Mouse (Mus musculus): ENCODE data around the gene B4galt4. TPM values are rescaled to one million over a fixed set of nuclear protein-coding genes. Genes with fewer than 3 reads are reported as not detected.

Gene B4galt4
- total and polyA plus RNA-seq, 3 experiments = not detected

DNA sequence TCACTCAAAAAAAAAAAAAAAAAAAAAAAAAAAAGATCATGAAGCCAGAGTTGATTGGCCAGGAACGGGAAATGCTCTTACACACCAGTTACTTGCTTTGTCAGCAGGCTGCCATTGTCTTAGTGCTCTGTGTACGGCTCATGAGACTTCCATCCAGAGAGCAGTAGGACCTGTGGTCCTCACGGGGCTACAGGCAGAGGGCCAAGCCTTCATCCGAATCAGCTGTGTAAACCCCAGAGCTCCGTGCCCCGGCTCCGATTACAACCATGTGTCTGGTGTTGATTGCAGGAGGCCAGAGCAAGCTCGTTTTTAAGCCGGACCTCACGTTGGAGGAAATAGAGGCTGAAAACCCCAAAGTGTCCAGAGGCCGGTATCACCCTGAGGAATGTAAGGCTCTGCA, 11.6 kb downstream of the B4galt4 start:
- H3K4me3 ChIP-seq (ENCODE audit: control insufficient read depth in 1 of 2, insufficient read depth in 1 of 2, low read depth in 2 of 2, low read length in 2 of 2) = no peak overlapping the region
- H3K27me3 ChIP-seq (ENCODE audit: control insufficient read depth in 1 of 2, insufficient read depth in 2 of 2, low read length in 2 of 2) = no peaks in the 10 kb centered on the region; a peak in 1 of 4 replicates

DNA sequence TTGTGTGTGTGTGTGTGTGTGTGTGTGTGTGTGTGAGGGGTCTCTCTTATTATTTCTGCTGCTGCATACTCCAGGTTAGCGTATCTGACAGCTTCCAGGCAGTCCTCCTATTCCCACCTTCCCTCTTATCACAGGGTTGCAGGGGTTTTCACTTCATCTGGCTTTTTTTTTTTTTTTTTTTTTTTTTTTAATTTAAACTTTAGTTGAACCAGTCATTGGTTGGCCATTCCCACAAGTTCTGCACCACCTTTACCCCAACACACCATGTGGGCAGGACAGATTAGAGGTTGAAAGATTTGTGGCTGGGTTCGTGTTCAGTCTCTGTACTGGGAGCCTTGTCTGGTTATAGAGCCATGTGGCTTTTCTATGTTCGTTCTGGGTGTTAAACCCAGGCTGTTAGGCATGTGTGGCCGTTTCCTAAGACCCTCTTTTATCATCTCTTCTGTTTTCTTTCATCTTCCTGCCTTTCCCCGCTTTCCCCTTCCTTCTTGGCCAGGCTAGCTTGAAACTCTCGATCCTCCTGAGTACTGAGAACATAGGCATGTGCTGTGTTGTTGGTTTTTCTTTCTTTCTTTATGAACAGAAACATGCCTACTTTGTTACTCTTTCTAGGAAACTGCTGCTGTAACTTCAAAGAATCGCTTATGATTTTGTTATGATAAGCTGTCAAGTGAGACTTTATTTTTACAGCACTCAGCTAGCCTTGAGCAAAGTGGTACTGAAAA, 13.6 kb downstream of the B4galt4 start:
- peak; percentile 28 for DNase-seq (ENCODE audit: low read depth, low spot score)
- Histone ChIP-seq H3K4me3 (ENCODE audit: control insufficient read depth in 1 of 2, insufficient read depth in 1 of 2, low read depth in 2 of 2, low read length in 2 of 2) (no peak overlapping the region), H3K27ac (ENCODE audit: control insufficient read depth, low read depth, low read length) (no peak overlapping the region), H3K9me3 (replicated peaks; ENCODE audit: insufficient read depth, low read length) (no peaks in the 10 kb centered on the region), H3K36me3 (ENCODE audit: control insufficient read depth in 1 of 2, insufficient read depth in 2 of 2, low read length in 2 of 2) (peaks cover 0 to 2% of the 10 kb centered on the region in 2 experiments; a peak in 1 of 4 replicates), H3K4me1 (ENCODE audit: control insufficient read depth in 1 of 2, insufficient read depth in 2 of 2, low read length in 2 of 2) (peaks cover 0 to 2% of the 10 kb centered on the region in 2 experiments; a peak in 1 of 4 replicates), H3K27me3 (ENCODE audit: control insufficient read depth in 1 of 2, insufficient read depth in 2 of 2, low read length in 2 of 2) (no peaks in the 10 kb centered on the region; a peak in 1 of 4 replicates), H3K79me2 (ENCODE audit: control insufficient read depth, insufficient read depth, low read length, poor library complexity) (no peaks in the 10 kb centered on the region), H3K9ac (ENCODE audit: control insufficient read depth, low read depth, low read length, poor library complexity, severe bottlenecking) (no peak overlapping the region)
- peak; percentile 20; the same call in 1 of the 2 replicates for TF ChIP-seq TAL1 (IDR thresholded peaks at IDR 0.05; ENCODE audit: low read length)
- no peak for TF ChIP-seq ELF1 (IDR thresholded peaks at IDR 0.05; ENCODE audit: low read depth, low read length)
- TF ChIP-seq TCF12 (IDR thresholded peaks at IDR 0.05; ENCODE audit: low read depth, low read length) = peak; percentile 62; the same call in 1 of the 2 replicates
- peak; percentile 83 for TF ChIP-seq ZNF384 (IDR thresholded peaks at IDR 0.05; ENCODE audit: low read depth, low read length)
- TF ChIP-seq JUND (IDR thresholded peaks at IDR 0.05; ENCODE audit: low read depth, low read length) = no peak
- peak in 1 of 2 experiments; percentile 23; a peak in 1 of 4 replicates for TF ChIP-seq EP300 (IDR thresholded peaks at IDR 0.05; ENCODE audit: low read depth in 1 of 2, low read length in 2 of 2)
- TF ChIP-seq TBP (IDR thresholded peaks at IDR 0.05; ENCODE audit: low read depth, low read length) = no peak

More for the DNA sequence above, 11.6 kb downstream of the B4galt4 start:
- DNase-seq (ENCODE audit: low read depth, low spot score) = no peak
- TF ChIP-seq MAX (IDR thresholded peaks at IDR 0.05; ENCODE audit: low read length) (no peak), CHD2 (IDR thresholded peaks at IDR 0.05; ENCODE audit: low read length) (no peak)
- Histone ChIP-seq H3K27ac (ENCODE audit: control insufficient read depth, low read depth, low read length) (no peak overlapping the region), H3K9me3 (replicated peaks; ENCODE audit: insufficient read depth, low read length) (no peaks in the 10 kb centered on the region), H3K79me2 (ENCODE audit: control insufficient read depth, insufficient read depth, low read length, poor library complexity) (no peaks in the 10 kb centered on the region), H3K4me1 (ENCODE audit: control insufficient read depth in 1 of 2, insufficient read depth in 2 of 2, low read length in 2 of 2) (peaks cover 0 to 2% of the 10 kb centered on the region in 2 experiments; a peak in 1 of 4 replicates), H3K9ac (ENCODE audit: control insufficient read depth, low read depth, low read length, poor library complexity, severe bottlenecking) (no peak overlapping the region), H3K36me3 (ENCODE audit: control insufficient read depth in 1 of 2, insufficient read depth in 2 of 2, low read length in 2 of 2) (peaks cover 0 to 2% of the 10 kb centered on the region in 2 experiments; a peak in 1 of 4 replicates)

DNA sequence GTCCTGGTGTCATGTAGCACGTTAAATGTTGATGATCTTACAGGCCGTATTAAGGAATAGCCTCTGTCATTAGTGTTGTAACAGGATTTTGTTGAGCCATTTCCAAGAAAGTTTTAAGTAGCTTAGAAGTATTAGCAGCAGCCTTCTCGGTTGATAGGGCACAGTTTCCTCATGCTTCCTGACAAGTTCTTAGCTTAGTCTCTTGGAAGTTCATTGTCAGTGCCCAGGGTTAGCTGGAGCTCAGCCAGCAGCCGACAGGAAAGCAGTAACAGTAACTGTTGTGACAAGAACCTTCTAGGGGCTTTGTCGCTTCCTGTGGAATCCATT, 14.1 kb downstream of the B4galt4 start:
- Histone ChIP-seq H3K36me3 (ENCODE audit: control insufficient read depth in 1 of 2, insufficient read depth in 2 of 2, low read length in 2 of 2) (peaks cover 0 to 2% of the 10 kb centered on the region in 2 experiments; a peak in 1 of 4 replicates), H3K9ac (ENCODE audit: control insufficient read depth, low read depth, low read length, poor library complexity, severe bottlenecking) (no peak overlapping the region), H3K79me2 (ENCODE audit: control insufficient read depth, insufficient read depth, low read length, poor library complexity) (no peaks in the 10 kb centered on the region), H3K4me1 (ENCODE audit: control insufficient read depth in 1 of 2, insufficient read depth in 2 of 2, low read length in 2 of 2) (peaks cover 0 to 2% of the 10 kb centered on the region in 2 experiments; a peak in 1 of 4 replicates), H3K4me3 (ENCODE audit: control insufficient read depth in 1 of 2, insufficient read depth in 1 of 2, low read depth in 2 of 2, low read length in 2 of 2) (no peak overlapping the region), H3K27me3 (ENCODE audit: control insufficient read depth in 1 of 2, insufficient read depth in 2 of 2, low read length in 2 of 2) (no peaks in the 10 kb centered on the region; a peak in 1 of 4 replicates), H3K27ac (ENCODE audit: control insufficient read depth, low read depth, low read length) (no peak overlapping the region), H3K9me3 (replicated peaks; ENCODE audit: insufficient read depth, low read length) (no peaks in the 10 kb centered on the region)
- TF ChIP-seq MEF2A (IDR thresholded peaks at IDR 0.05; ENCODE audit: extremely low read depth, insufficient replicate concordance, low read depth, low read length, poor library complexity, severe bottlenecking) = no peak
- no peak for TF ChIP-seq JUND (IDR thresholded peaks at IDR 0.05; ENCODE audit: low read depth, low read length)
- no peak for TF ChIP-seq SIN3A (IDR thresholded peaks at IDR 0.05; ENCODE audit: low read length)
- TF ChIP-seq NELFE (IDR thresholded peaks at IDR 0.05; ENCODE audit: low read depth, low read length) = no peak
- TF ChIP-seq MAX (IDR thresholded peaks at IDR 0.05; ENCODE audit: low read length) = no peak
- no peak for TF ChIP-seq TCF12 (IDR thresholded peaks at IDR 0.05; ENCODE audit: low read depth, low read length)
- TF ChIP-seq HCFC1 (IDR thresholded peaks at IDR 0.05; ENCODE audit: low read depth, low read length) = no peak
- TF ChIP-seq POLR2AphosphoS2 (IDR thresholded peaks at IDR 0.05; ENCODE audit: low read length) = no peak
- TF ChIP-seq POLR2A (IDR thresholded peaks at IDR 0.05; ENCODE audit: control insufficient read depth in 1 of 2, insufficient read depth in 1 of 2, low read depth in 1 of 2, low read length in 2 of 2, poor library complexity in 1 of 2) = no peak
- TF ChIP-seq ELF1 (IDR thresholded peaks at IDR 0.05; ENCODE audit: low read depth, low read length) = no peak
- no peak for TF ChIP-seq MYB (IDR thresholded peaks at IDR 0.05; ENCODE audit: low read depth, low read length)
- no peak for TF ChIP-seq RCOR1 (IDR thresholded peaks at IDR 0.05; ENCODE audit: low read depth, low read length)
- TF ChIP-seq MAFK (IDR thresholded peaks at IDR 0.05; ENCODE audit: borderline replicate concordance, low read depth, low read length) = no peak
- no peak for TF ChIP-seq E2F4 (IDR thresholded peaks at IDR 0.05; ENCODE audit: borderline replicate concordance, low read depth, low read length)
- no peak for TF ChIP-seq MAZ (IDR thresholded peaks at IDR 0.05; ENCODE audit: low read depth, low read length)
- no peak for TF ChIP-seq CHD2 (IDR thresholded peaks at IDR 0.05; ENCODE audit: low read length)
- no peak for TF ChIP-seq USF1 (IDR thresholded peaks at IDR 0.05; ENCODE audit: low read depth, low read length)
- peak; percentile 4 for DNase-seq (ENCODE audit: low read depth, low spot score)
